Mouse (Mus musculus) stomach, postnatal 0 days (tissue): ENCODE results near the gene Ncam1.

Experiments used
- CTCF ChIP-seq: IDR thresholded peaks from 2 replicates; pipeline ENCODE4 v1.5.1; 2016; ENCODE audit warnings: antibody characterized with exemption, low read depth, mild to moderate bottlenecking, moderate library complexity
- EP300 ChIP-seq: optimal IDR thresholded peaks from 2 replicates; pipeline ENCODE3; 2016; ENCODE audit warnings: antibody characterized with exemption

DNA sequence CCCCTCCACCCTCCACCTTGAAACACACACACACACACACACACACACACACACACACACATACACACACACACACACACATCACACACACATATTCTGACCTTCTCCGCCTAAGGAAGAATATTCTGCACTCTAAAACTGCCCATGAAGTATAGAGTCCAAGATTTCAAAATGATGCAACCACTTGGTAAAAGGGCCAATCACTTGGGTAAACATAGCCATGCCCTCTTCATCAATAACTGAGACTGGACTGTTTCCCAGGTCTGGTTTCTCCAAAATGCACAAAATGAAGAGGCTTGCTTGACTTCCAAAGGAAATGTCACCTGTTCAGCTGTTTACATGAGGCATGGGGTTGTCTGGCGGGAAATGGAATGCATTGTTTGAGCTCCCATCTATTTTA, 15.7 kb upstream of the Ncam1 start:
- no peak for TF ChIP-seq CTCF
- TF ChIP-seq EP300, result no peak
